Mouse (Mus musculus) limb, embryonic 11.5 days (tissue): ENCODE measurements around the gene Cntfr. TPM values are rescaled to one million over a fixed set of nuclear protein-coding genes. Genes with fewer than 3 reads are reported as not detected.
A peak's percentile ranks its signal among the peaks of the same experiment; 100 is the strongest.
"Not testable (repeated sequence)": the region's sequence is repeated elsewhere in the genome, so short reads cannot be mapped to it uniquely, and the experiment has no call there.

Experiments used
- ATAC-seq: fragments of 200-750 bp; cut with Nextera tagmentation; 2 replicates; pipeline ENCODE4 v1.8.0; 2017; ENCODE audit warnings: low read depth; ENCODE audit not compliant: insufficient number of reproducible peaks, low FRiP score, low TSS enrichment
- DNase-seq: peaks from one replicate; pipeline ENCODE4 v3.0.0-alpha.2; 2015; ENCODE audit warnings: low spot score
- H3K27ac ChIP-seq: fragments of 300-500 bp; sonication (generic); replicated peaks from 2 replicates; pipeline ENCODE4 v1.5.1; 2014; ENCODE audit warnings: low read depth, mild to moderate bottlenecking, low read length
- H3K27me3 ChIP-seq: fragments of 300-500 bp; sonication (generic); 2 replicates; pipeline ENCODE4 v1.6.1; 2014; ENCODE audit warnings: mild to moderate bottlenecking, low read length, mixed read lengths; ENCODE audit not compliant: control insufficient read depth, insufficient read depth
- H3K36me3 ChIP-seq: fragments of 300-500 bp; sonication (generic); 2 replicates; pipeline ENCODE4 v1.6.1; 2014; ENCODE audit warnings: mild to moderate bottlenecking, low read length, moderate library complexity, mixed read lengths; ENCODE audit not compliant: control insufficient read depth, insufficient read depth
- H3K4me1 ChIP-seq: fragments of 300-500 bp; sonication (generic); 2 replicates; pipeline ENCODE4 v1.6.1; 2014; ENCODE audit warnings: low read length, mixed read lengths; ENCODE audit not compliant: control insufficient read depth, insufficient read depth
- H3K4me2 ChIP-seq: fragments of 300-500 bp; sonication (generic); 2 replicates; pipeline ENCODE4 v1.6.1; 2014; ENCODE audit warnings: low read depth, mild to moderate bottlenecking, moderate library complexity; ENCODE audit not compliant: severe bottlenecking
- H3K4me3 ChIP-seq: fragments of 300-500 bp; sonication (generic); 2 replicates; pipeline ENCODE4 v1.5.1; 2014; ENCODE audit warnings: low read depth, low read length
- H3K9ac ChIP-seq: fragments of 300-500 bp; sonication (generic); 2 replicates; pipeline ENCODE4 v1.6.1; 2014; ENCODE audit warnings: mild to moderate bottlenecking, low read length
- H3K9me3 ChIP-seq: fragments of 300-500 bp; sonication (generic); 2 replicates; pipeline ENCODE4 v1.6.1; 2016; ENCODE audit warnings: low read length; ENCODE audit not compliant: control insufficient read depth
- WGBS: fragments of 180-500 bp; shearing (Covaris S2); extraction: QIAGEN DNeasy Blood & Tissue Kit; methylation state at CpG from one replicate; pipeline ENCODE4 v1.1.7; 2014; 5-methylcytosine and 5-hydroxymethylcytosine counted together
- polyA plus RNA-seq: library from polyadenylated mRNA; unstranded; fragments of >200 nt; fragmentation: Nextera tagmentation; extraction: Ambion mirVana; gene quantifications from 2 replicates; pipeline ENCODE4 v1.2.1, GENCODE M21; 2014

The Cntfr gene
- polyA plus RNA-seq, 1 experiment from 2014 or later = 5.6 TPM

DNA sequence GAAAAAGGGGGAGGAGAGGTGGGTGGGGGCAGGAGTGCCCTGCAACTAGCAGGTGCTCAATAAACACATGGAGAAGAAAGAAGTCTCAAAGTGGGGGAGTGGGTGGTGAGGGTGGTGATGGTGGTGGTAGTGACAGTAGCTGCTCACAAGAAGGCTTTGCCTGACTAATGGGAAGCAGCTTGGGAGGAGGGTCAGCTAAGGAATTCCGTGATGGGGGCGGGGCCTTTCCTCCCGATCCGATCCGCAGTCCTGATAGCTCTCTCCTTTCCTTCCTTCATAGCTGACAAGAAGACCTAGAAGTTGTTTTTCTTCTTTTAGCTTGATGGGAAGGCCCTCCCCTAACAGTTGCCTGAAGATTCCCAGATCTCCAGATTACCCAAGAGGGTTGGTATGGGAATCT is 7.8 kb upstream of the Cntfr start:
- H3K4me1 ChIP-seq = 0 out of 2 replicates have a peak, but pooled peaks cover 2% of the 10 kb centered on the region
- no peaks in the 10 kb centered on the region for H3K9me3 ChIP-seq
- ATAC-seq = no peak
- peaks cover 11% of the 10 kb centered on the region for H3K27me3 ChIP-seq
- no peaks in the 10 kb centered on the region for H3K36me3 ChIP-seq
- no peak overlapping the region for H3K9ac ChIP-seq
- DNase-seq = no peak
- H3K4me2 ChIP-seq = no peak overlapping the region
- WGBS = 0% methylated on average over 5 of the region's 5 CpGs
- H3K4me3 ChIP-seq = no peak overlapping the region
- no peak overlapping the region for H3K27ac ChIP-seq

DNA sequence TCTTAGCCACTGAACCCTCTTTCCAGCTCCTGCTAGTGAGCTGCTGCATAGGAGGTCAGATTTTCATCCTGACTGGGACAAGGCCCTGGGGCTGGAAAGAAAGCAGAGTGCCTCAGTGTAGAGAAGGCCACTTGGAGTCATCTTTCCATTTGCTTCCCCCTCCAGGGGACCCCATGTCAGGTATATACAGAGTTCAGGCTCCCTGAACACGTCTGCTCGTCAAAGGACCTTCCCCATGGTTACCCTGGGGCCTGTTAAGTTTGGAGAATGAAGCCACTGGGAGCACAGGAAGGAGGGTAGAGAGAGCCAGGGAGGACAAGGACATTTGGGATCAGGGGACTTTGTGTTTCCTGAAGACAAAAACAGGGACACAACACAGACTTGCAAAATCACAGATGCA is 5.3 kb upstream of the Cntfr start:
- H3K9me3 ChIP-seq, H3K27ac ChIP-seq, H3K4me1 ChIP-seq, ATAC-seq, DNase-seq, H3K9ac ChIP-seq, H3K36me3 ChIP-seq, H3K4me2 ChIP-seq, H3K4me3 ChIP-seq: not testable (repeated sequence)
- 65% methylated on average over 2 of the region's 2 CpGs for WGBS
- H3K27me3 ChIP-seq = peaks cover 11% of the 10 kb centered on the region

DNA sequence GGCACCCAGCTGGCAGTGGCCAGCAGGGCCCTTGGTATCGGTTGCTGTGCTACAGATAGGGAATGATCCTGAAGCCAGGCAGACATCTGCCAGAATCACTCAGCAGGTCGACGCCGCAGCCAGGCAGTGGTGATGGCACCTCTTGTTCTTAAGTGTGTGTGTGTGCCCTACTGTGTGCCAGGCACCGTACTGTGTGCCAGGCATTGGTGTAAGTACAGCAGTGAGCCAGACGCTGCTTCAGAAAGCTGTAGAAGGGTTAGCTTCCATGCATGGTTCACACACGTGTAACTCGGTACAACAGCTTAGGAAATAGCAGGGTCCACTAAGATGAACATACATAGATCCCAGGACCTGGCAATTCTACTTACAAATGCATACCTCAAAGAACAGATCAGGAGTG is 3.3 kb upstream of the Cntfr start:
- WGBS = 86% methylated on average over 1 of the region's 8 CpGs
- not testable (repeated sequence) for H3K4me1 ChIP-seq, DNase-seq, H3K9ac ChIP-seq, H3K9me3 ChIP-seq, H3K4me3 ChIP-seq, H3K27me3 ChIP-seq, H3K36me3 ChIP-seq, H3K4me2 ChIP-seq, H3K27ac ChIP-seq, ATAC-seq

DNA sequence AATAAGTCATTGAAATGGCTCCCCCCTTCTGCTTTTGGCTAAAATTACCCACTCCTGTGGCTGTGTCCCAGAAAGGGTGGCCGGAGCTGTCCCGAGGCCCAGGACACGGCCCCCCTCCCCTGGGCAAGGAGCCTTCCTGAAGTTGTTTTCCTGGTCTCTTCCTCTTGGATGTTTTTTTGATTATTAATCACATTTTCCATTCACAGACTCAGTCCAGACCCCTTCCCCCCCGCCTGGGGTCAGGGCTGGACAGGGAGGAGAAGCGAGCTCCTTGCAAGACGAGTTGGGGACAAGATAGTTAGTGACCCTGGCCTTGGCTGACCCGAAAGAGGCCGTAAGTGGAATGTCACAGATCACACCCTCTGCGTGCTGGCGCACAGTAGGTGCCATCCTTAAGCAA is 2.9 kb upstream of the Cntfr start, which contains the start of gene Il11ra1:
Il11ra1 (plus strand) TSS at position 207 of the 400 bp plus-strand sequence.
- H3K4me1 ChIP-seq, H3K4me3 ChIP-seq, H3K9me3 ChIP-seq, H3K27ac ChIP-seq, H3K4me2 ChIP-seq, H3K27me3 ChIP-seq, H3K36me3 ChIP-seq, ATAC-seq, DNase-seq, H3K9ac ChIP-seq: not testable (repeated sequence)
- 70% methylated on average over 9 of the region's 10 CpGs for WGBS

DNA sequence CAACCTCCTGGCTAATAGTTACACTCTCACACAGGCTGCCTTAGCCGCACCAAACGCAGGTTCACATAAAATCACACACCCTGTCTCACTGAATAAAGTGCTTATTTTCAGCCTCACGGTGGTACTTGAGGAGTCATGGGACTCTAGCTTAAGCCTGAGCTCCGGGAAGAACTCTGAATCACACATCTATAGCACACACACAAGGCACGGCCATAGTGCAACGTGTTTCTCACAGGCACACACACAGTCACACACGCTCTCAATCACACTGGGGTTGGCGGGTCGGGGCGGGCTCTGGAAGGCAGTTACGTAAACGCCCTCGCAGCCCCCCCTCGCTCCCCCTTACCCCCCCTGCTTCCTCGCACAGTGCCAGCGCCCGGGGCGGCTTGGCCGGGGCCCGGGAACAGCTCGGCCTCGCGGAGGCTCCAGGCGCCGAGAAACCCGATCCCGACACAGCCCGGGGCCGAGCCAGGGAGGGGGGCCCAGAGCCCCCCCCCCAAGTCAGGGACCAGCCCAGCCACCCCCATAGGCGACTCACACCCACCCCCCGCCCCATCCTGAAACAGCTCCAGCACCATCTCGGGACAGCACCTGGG is 1.6 kb upstream of the Cntfr start:
- H3K36me3 ChIP-seq = not testable (repeated sequence)

DNA sequence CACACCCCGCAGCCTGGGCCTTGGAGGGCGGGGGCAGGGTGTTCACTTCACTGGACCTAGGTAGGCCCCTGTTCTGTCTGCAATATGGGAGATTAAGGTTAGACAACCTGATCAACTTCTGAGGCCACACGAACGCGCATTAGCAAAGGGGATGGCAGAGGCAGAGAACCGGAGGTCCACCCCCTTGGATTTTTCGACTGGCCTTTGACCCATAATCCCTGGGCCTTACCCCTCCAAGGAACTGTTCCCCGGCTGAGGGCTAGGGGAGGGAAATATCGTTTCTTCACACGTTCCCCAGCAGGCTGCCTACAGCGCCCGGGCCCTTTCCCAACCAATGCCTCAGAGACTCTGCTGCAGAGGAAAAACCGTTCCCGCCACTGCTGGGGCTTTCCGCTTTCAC is 437 bp downstream of the Cntfr start:
- ATAC-seq, H3K4me3 ChIP-seq, H3K4me2 ChIP-seq, H3K9ac ChIP-seq, H3K4me1 ChIP-seq, H3K27me3 ChIP-seq, DNase-seq, H3K9me3 ChIP-seq, H3K27ac ChIP-seq, H3K36me3 ChIP-seq: not testable (repeated sequence)
- WGBS = 6% methylated on average over 13 of the region's 15 CpGs

More for the DNA sequence above, 1.6 kb upstream of the Cntfr start:
- H3K9me3 ChIP-seq, H3K4me1 ChIP-seq, H3K27me3 ChIP-seq, DNase-seq, H3K4me3 ChIP-seq, H3K9ac ChIP-seq, H3K27ac ChIP-seq, ATAC-seq: not testable (repeated sequence)
- H3K4me2 ChIP-seq = peak overlapping the region; percentile 7; the same call in 1 of the 2 replicates
- 5% methylated on average over 16 of the region's 32 CpGs for WGBS

DNA sequence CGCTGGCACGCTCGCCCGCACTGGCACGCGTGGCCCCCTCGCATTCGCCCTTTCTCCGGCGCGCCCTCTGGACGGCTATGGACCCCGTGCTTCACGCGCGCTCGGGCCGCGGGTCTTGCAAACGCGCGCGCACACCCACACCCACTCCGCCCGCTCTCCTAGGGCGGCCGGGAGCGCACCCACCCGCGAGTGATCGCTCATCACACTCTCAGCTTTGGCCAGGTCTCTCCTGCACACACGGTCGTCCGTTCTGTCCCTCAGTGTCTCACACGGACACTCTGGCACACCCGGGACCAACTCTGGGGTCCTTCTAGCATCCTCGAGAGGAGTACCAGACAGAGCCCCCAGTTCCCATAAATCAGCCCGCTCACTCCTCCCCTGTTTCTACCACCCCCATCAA is 1.1 kb downstream of the Cntfr start:
- not testable (repeated sequence) for H3K36me3 ChIP-seq, DNase-seq, H3K9me3 ChIP-seq, H3K4me1 ChIP-seq, H3K27ac ChIP-seq, H3K9ac ChIP-seq, H3K27me3 ChIP-seq, H3K4me3 ChIP-seq, ATAC-seq
- H3K4me2 ChIP-seq = peak overlapping the region; percentile 20; the same call in 1 of the 2 replicates
- 4% methylated on average over 14 of the region's 38 CpGs for WGBS

DNA sequence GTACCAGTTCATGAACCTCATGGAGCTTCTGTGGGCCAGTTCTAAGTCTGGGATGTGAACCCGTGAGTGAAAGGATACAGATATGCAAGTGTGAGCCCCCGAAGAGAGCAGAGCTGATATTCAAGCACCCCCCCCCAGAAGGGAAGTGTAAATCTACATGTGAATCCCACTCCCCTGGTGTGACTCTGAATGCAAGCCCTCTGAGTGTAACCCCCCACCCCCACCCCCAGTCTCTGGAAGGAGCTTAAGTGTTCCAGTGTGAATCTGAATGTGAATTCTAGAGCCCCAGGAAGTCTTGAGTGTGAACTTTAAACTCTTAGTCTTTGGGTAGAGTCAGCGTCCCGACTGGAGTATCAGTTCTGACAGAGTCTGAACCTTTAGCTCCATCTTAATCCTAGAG is 3.4 kb downstream of the Cntfr start:
- not testable (repeated sequence) for H3K4me3 ChIP-seq, H3K36me3 ChIP-seq, H3K27me3 ChIP-seq, H3K27ac ChIP-seq, H3K4me2 ChIP-seq, H3K9ac ChIP-seq, DNase-seq, H3K9me3 ChIP-seq, H3K4me1 ChIP-seq, ATAC-seq
- 8% methylated on average over 4 of the region's 4 CpGs for WGBS

DNA sequence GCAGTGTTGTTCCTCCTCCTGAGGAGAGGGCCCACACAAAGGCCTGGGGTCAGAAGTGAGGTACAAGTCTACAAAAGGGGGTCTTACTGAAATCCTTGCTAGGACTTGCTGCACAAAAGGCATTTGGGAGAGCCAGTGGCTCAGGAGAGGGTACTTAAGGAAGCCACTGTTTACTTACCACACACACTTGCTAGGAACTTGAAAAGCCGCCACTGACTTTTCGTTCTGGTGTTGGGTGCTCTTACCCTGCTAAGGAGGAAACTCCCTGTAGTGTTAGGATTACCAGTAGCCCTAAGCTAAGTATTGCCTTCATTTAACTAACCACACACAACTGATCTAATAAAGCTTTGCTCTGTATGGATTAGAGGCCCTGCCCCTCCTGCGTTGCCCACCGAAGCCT is 6.9 kb downstream of the Cntfr start:
- not testable (repeated sequence) for H3K4me1 ChIP-seq, H3K4me2 ChIP-seq, H3K27me3 ChIP-seq, H3K27ac ChIP-seq, H3K36me3 ChIP-seq, ATAC-seq, H3K9me3 ChIP-seq, H3K4me3 ChIP-seq, H3K9ac ChIP-seq, DNase-seq
- no CpG with 5 or more reads among the region's 4 CpGs for WGBS
